Mouse (Mus musculus) kidney, postnatal 14 days (tissue): ENCODE data around the gene Dlg2.

Source experiments
- DNase-seq: peaks from one replicate; pipeline ENCODE4 v3.0.0; 2022; ENCODE audit warnings: mixed read lengths

The Dlg2 gene

DNA sequence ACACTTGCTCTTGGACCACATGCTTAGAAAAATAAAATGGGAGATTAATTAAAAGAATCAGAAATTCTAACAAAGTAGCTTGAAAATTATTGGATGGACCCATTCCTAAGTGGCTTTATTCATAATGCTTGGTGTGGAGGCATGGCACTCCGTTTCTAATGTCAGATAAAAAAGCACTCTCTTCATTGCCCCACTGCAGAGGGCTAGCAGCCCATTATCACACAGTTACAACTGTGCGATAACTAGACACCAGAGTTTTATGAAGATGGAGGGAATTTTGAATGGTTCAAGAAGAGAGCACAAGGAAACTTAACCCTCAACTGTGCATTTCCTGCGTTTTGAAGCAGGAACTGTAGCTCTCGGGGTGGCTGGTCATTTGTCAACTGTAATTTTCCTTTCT lies 1950.8 kb downstream of the Dlg2 start:
- DNase-seq: no peak

DNA sequence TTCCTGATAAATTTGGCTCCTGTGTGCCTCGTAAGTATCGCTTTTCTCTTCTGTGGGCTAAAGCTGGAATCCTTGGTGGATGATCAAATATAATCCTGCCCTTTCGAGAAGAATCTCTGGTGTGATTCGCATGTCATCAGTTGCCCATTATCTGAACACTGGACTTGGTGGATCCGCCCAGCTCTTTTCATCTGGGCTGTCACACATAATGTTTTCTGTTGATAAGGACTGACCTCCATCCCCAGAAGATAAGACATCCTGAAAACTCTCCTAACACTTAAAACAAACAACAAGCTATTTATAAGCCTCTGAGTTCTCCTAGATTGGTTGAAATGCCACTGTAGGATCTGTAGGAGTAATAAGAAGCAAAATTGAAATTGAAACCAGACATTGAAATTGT lies 1952.2 kb downstream of the Dlg2 start:
- no peak for DNase-seq

DNA sequence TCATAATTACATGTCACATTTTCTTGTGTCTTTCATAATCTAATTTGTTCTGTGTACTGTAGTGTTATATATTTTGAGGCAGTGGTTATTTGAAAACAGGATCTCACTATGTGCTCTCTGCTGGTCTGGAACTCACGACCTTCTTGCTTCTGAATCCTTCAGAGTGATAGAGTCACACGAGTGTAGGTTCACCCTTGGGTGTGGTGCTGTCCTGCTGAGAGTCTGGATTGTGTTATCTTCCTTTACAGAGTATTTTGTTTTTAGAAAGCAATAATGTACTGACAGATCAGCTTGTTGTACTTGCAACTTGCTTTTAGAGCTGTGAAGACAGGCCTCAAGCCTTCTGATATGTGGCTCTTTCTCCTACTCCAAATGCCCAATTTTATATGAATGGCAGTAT lies 1953.8 kb downstream of the Dlg2 start:
- no peak for DNase-seq

DNA sequence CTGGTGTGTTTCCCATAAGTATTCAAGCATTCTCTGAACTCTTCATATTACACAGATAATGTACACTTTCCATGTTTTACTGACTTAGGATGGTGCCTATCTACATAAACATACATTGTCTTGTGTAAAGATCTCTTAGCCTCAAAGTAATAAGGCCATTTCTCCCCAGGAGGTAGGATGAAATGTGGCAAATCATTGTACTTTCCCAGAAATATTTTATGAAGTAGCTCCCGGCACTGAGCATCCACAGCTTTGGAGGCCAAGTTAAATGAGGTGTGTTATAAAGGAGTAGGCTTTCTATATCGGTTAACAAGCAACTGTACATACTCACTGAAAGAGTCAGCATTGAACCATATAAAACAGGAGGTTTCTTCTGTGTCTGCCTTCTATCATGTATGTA lies 1960.7 kb downstream of the Dlg2 start:
- DNase-seq: no peak

GRCm38 (mm10) chr7:92439503-92440487 lies 1963.3 kb downstream of the Dlg2 start:
- no peak for DNase-seq

- no peak for DNase-seq
These were observed 1965.1 kb downstream of the Dlg2 start for GRCm38 (mm10) chr7:92441611-92442010.

GRCm38 (mm10) chr7:92442082-92442481 lies 1965.6 kb downstream of the Dlg2 start:
- DNase-seq: no peak

DNA sequence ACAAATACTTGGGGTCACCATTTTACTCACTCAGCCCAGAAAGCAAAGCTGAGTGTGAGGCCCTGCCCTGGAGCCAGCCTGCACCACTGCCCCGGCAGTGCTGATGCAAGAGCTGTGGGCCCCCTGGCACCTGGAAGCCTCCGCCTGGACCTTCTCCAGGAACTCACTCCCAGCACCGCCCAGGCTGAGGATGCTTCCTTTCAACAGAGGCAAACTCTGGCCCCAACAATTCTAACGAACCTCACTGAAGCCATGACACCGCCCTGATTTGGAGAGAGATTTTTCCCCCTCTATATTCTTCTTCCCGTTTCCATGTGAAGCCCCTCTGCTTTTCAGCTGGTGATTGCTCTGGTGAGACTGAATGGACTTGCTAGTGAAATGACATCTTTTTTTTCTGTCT lies 1971.5 kb downstream of the Dlg2 start:
- DNase-seq: no peak

GRCm38 (mm10) chr7:92448782-92449575 lies 1972.5 kb downstream of the Dlg2 start:
- no peak for DNase-seq

DNA sequence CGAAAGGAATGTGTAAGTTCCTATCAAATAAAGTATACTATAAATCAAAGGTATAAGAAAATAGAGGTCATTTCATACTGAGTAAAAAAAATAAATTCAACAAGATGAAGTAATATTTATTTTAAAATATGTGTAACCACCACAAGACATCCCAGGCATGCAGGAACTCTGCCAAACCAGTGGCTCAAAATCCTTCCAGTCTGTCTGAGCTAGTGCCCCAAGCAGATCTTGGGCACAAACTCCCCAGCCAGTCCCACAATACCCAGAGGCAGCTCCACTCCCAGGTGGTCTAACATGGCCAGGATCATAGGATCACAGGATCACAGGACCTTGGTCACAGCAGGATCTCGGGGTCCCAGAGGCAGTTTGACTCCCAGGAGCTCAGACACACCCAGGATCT lies 1977.7 kb downstream of the Dlg2 start:
- no peak for DNase-seq

GRCm38 (mm10) chr7:92455927-92456326 lies 1979.5 kb downstream of the Dlg2 start:
- DNase-seq: no peak

DNA sequence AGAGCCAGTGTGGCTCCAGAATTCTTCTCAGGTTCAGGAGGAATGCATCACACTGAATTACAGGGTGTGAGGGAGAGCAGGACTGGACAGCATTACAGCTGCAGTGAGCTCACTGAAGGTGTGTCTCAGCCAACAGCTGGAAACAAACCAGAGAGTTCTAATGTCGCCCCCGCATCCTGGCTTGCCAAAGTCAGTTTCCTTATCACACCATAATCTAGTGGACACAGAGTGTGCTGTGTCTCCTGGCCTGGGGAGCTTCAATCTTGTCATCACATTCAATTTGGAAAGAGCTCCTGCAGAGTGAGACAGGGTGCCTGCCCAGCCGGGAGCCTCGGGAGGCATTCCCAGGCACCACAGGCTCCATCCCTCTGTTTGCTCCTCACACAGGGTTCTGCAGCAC lies 1981.3 kb downstream of the Dlg2 start:
- DNase-seq: no peak

DNA sequence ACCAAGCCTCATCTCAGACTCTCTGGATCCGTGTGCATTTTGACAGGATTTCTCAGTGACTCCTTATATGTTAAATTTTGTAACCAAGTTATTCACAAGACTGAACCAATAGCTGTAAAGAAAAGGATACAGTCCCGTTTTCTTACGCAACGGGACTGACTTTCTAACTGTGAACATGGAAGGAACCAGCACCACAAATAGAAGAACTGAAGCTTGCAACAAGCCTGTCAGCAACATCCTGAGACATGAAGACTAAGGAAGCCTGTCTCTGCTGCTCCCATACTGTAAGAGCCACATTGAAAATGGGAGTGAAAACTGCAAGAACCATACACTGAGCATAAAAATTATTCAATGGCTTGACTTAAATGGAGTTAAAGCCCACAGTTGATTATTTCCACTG lies 1981.8 kb downstream of the Dlg2 start:
- DNase-seq: no peak

DNA sequence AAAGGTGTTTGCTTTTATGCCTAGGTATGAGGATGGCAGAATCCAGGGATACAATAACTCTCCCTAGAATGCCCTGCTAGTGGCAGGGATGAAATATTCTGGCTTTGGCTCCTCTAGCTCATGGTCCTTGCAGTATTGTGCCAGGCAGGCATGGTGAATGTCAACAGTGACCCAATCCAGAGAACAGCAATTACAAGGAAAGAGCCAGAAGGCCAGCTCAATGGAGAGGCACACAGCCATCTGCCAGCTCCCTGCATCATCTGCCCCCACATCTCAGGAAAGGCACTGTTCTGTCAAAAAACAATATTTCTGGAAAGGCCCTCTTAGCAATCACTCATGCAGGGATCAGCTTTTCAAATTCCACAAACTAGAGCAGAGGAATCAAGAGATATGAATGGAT lies 1984.1 kb downstream of the Dlg2 start:
- DNase-seq: no peak

GRCm38 (mm10) chr7:92461256-92461655 lies 1984.8 kb downstream of the Dlg2 start:
- DNase-seq: no peak

DNA sequence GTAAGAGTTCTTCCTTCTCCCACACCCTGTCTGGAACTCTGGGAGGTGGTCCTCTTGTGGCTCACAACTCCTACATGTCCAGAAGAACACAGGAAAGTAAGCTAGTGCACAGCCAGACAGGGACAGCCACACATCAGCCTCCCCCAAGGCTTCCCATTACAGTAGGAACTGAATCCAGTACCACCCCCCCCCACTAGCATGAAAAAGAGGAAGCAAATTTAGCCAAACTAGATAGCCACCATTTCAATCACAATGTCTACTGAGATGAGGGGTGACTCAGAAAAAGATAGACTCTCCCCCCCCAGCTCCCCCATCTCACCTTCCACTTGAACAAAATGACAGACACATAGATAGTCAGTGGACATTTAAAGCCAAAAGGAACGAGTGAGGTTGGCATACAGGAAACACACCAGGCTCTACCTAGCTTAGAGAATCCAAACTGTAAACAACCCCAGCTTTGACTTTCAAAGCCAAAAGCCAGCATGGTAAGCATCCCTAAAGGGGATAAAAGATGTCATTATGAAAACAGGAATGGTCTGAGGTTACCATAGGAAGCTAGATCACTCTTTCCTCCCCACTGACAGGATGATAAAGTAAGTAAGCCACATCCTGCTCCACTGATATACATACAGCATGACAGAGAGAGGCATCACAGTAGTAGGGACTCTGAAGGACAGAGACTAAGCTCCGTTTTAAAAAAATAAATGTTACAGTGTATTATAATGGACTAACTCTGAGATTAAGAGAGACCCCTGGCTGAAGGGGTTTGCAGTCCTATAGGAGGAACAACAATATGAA lies 1986.8 kb downstream of the Dlg2 start:
- DNase-seq: no peak

DNA sequence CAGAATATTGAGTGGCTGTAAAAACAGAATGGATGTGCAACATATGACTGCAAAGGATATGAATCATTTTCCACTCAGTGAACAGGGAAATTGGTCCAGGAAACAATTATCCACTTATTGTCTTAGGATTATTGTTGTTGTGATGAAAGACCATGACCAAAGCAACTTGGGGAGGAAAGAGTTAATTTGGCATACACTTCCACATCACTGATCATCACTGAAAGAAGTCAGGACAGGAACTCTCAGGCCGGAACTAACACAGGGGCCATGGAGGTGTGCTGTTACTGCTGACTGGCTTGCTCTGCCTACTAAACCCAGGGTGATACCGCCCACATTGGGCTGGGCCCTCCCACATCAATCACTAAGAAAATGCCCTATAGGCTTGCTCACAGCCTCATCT lies 1987.8 kb downstream of the Dlg2 start:
- no peak for DNase-seq

DNA sequence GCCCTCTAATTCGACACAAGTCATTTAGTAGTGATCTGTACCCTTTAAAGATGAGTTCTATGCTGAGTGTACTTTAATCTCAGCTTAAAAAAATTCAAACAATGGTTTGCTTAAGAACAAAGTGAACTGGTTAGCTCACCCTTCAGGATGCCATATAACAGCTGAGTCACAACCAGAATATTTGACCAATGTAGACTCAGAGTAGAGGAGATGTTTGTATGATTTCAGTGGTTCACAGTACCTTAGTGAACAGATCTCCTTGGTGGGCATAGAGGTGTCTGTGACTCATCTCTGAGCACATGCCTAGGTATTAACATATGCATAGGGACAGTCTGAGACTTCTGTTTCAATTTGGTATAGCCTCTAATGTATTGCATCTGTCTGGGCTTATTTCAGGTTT lies 2002.7 kb downstream of the Dlg2 start:
- no peak for DNase-seq

- DNase-seq: no peak
These were observed 2003.3 kb downstream of the Dlg2 start for GRCm38 (mm10) chr7:92479748-92480147.

- no peak for DNase-seq
These were observed 2006.9 kb downstream of the Dlg2 start for GRCm38 (mm10) chr7:92483346-92483745.

DNA sequence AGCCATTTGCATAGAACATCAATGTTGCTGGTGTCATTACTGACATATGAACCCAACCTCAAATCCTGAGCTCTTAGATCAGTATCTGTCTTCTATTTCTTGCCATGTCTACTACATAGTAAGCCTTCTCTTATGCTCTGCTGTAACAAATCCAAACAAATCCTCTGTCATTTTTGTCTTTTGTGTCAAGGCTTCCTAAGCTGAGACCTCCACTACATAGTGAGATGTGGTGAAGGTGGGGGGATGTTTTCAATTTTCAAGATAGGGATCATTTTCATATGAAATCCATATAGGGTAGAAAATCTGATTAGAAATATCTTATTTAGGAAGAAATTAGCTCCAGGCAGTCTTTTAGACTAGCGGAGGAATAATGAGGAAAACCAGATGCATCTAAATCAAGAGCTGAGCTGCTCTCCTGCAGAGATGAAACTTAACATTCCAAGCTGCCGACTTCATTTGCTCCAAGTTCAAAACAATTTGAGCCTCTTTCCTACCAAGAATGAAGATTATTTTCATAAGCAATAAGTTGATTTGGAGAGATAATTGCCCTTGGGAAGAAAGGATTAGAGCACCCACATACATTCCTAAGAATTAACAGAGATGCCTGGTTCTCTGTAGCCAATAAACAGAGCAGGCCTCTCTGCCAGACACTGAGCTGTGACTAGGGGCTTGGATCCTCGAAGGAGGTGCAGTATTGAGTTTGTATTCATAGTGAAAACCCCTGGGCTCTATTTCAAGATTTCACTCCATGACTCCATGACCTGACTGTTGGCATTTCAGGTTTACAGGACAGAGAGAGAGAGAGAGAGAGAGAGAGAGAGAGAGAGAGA lies 2009.6 kb downstream of the Dlg2 start:
- DNase-seq: no peak

- no peak for DNase-seq
These were observed 2010.4 kb downstream of the Dlg2 start for GRCm38 (mm10) chr7:92486878-92487277.
